Mouse (Mus musculus) erythroblast, embryonic 14.5 days (primary cell): ENCODE results near the gene Rer1. TPM values are rescaled to one million over a fixed set of nuclear protein-coding genes. Genes with fewer than 3 reads are reported as not detected.
A peak's percentile ranks its signal among the peaks of the same experiment; 100 is the strongest.

Source experiments
- H3K27me3 ChIP-seq: 2 replicates; pipeline ENCODE4 v1.6.1; 2012; ENCODE audit warnings: inconsistent platforms; ENCODE audit not compliant: control insufficient read depth
- H3K36me3 ChIP-seq: 2 replicates; pipeline ENCODE4 v1.6.1; 2012; ENCODE audit warnings: mild to moderate bottlenecking, inconsistent platforms; ENCODE audit not compliant: control insufficient read depth
- H3K4me1 ChIP-seq: 2 replicates; pipeline ENCODE4 v1.6.1; 2012; ENCODE audit warnings: inconsistent platforms; ENCODE audit not compliant: control insufficient read depth
- H3K4me3 ChIP-seq: replicated peaks from 2 replicates; pipeline ENCODE3; 2012; ENCODE audit warnings: moderate library complexity, mild to moderate bottlenecking, inconsistent platforms
- H3K9me3 ChIP-seq: 2 replicates; pipeline ENCODE4 v1.6.1; 2012; ENCODE audit warnings: low read length, inconsistent platforms, mixed read lengths; ENCODE audit not compliant: control insufficient read depth
- GATA1 ChIP-seq: IDR thresholded peaks from 2 replicates; pipeline ENCODE4 v1.6.1; 2012; ENCODE audit warnings: low read length, inconsistent platforms, mixed read lengths
- TAL1 ChIP-seq: IDR thresholded peaks from 3 replicates; pipeline ENCODE4 v1.6.1; 2012; ENCODE audit warnings: low read length, inconsistent platforms, mixed read lengths
- polyA plus RNA-seq: library from polyadenylated mRNA; stranded (reverse); fragments of >175 nt; gene quantifications from 2 replicates; pipeline ENCODE4 v1.2.3, GENCODE M21; 2012

Rer1 gene
- polyA plus RNA-seq, 1 experiment: 3.5 TPM

DNA sequence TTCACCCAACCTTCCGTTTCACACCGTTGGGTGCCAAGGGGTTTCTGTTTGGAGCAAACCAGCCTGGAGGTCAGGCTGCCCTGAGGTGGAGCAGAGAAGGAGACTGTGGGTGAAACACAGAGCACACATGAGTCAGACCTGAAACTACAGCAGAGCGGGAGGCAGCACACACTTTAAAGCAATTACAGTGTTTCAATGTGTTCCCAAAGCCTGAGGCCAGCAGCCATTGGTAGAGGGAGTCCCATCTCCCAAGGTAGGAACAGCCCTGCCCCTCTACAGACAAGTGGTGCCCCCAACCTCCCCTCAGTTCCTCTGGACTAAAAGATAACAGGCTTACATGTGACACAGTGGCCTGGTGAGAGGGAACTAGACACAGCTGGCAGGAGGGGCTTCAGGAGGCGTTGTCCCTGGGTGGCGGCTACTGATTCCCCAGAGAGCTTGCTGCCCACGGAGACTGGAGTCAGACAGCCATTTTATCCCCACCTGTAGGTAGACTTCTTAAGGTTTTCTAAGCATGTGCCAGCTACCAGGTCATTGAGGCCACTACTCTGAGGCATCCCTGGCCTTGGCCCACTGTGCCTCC, 31.3 kb upstream of the Rer1 start:
- H3K9me3 ChIP-seq: no peaks in the 10 kb centered on the region
- H3K4me3 ChIP-seq: no peak overlapping the region
- no peaks in the 10 kb centered on the region for H3K27me3 ChIP-seq
- no peaks in the 10 kb centered on the region for H3K36me3 ChIP-seq
- peaks cover 48% of the 10 kb centered on the region for H3K4me1 ChIP-seq
- TF ChIP-seq GATA1 (no peak), TAL1 (0 out of 3 replicates have a peak, but pooled peaks have one; percentile 15)

DNA sequence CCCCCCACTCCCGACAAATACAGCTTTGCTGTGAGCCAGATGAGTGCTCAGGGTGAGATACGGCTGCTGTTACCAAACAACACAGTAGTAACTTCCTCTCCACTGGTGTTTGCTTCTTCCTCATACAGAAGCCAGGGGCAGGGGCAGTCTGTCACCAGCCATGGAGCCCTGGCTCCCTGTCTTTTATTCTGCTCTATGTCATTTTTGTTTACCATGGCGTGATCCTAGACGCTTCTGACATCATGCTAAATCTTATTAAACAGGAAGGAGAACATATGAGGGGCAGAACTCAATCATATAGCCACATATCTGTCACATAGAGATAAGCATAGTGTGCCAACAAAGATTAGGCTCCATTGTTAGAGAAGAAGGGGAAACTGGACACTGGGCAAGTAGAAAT, 30.4 kb upstream of the Rer1 start:
- Histone ChIP-seq H3K36me3 (no peaks in the 10 kb centered on the region), H3K27me3 (no peaks in the 10 kb centered on the region), H3K9me3 (no peaks in the 10 kb centered on the region), H3K4me3 (no peak overlapping the region), H3K4me1 (peaks cover 46% of the 10 kb centered on the region)
- no peak for TF ChIP-seq GATA1
- TF ChIP-seq TAL1: no peak

- no peaks in the 10 kb centered on the region for H3K9me3 ChIP-seq
- no peaks in the 10 kb centered on the region for H3K27me3 ChIP-seq
- no peak for TF ChIP-seq TAL1
- TF ChIP-seq GATA1: no peak
- peaks cover 27% of the 10 kb centered on the region for H3K4me1 ChIP-seq
- H3K36me3 ChIP-seq: no peaks in the 10 kb centered on the region
- H3K4me3 ChIP-seq: no peak overlapping the region
Observed at GRCm38 (mm10) chr4:155113766-155114410, 27.7 kb upstream of the Rer1 start.

GRCm38 (mm10) chr4:155109471-155109870, 23.3 kb upstream of the Rer1 start:
- TF ChIP-seq TAL1: no peak
- no peak for TF ChIP-seq GATA1
- Histone ChIP-seq H3K36me3 (no peaks in the 10 kb centered on the region), H3K9me3 (no peaks in the 10 kb centered on the region), H3K4me1 (peaks cover 13% of the 10 kb centered on the region), H3K27me3 (no peaks in the 10 kb centered on the region), H3K4me3 (no peak overlapping the region)

DNA sequence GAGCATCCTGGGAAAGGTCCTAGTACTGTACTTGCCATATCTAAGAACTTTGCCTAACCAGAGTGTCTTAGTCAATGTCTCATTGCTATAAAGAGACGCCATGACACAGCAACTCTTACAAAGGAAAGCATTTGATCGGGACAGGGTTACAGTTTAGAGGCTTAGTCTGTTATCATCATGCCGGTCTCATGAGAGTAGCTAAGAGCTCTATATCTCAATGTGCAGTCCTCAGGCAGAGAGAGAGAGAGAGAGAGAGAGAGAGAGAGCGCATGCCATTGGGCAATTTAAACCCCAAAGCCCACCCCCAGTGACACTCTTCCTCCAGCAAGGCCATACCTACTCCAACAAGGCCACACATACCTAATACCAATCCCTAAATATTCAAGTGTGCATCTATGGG, 21.7 kb upstream of the Rer1 start:
- Histone ChIP-seq H3K4me3 (no peak overlapping the region), H3K4me1 (peaks cover 10% of the 10 kb centered on the region), H3K9me3 (no peaks in the 10 kb centered on the region), H3K36me3 (no peaks in the 10 kb centered on the region), H3K27me3 (no peaks in the 10 kb centered on the region)
- TF ChIP-seq GATA1 (no peak), TAL1 (no peak)

GRCm38 (mm10) chr4:155098572-155098971, 12.4 kb upstream of the Rer1 start:
- TF ChIP-seq TAL1: no peak
- no peak for TF ChIP-seq GATA1
- no peaks in the 10 kb centered on the region for H3K27me3 ChIP-seq
- no peaks in the 10 kb centered on the region for H3K36me3 ChIP-seq
- H3K4me3 ChIP-seq: no peak overlapping the region
- H3K4me1 ChIP-seq: no peaks in the 10 kb centered on the region
- no peaks in the 10 kb centered on the region for H3K9me3 ChIP-seq

DNA sequence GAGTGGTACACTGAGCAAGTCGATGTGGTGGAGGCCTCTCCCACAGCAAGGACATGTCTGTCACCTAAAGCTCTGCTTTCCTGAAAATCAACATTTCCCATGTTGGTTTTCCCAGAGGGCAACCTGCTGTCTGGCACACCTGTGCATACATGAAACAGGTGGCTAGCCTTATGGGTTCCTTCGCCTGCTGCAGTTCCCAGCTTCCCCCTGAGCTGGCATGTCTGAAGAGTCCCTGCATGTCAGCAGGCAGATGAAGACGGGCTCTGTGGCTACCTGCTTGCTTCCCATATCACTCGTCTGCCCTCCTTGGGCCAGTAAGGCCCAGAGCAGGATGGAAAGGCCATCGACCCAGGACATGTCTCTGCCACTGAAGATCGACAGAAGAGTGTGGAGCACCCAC, 11.3 kb upstream of the Rer1 start:
- H3K4me1 ChIP-seq: no peaks in the 10 kb centered on the region
- H3K9me3 ChIP-seq: no peaks in the 10 kb centered on the region
- peaks cover 7% of the 10 kb centered on the region for H3K36me3 ChIP-seq
- no peaks in the 10 kb centered on the region for H3K27me3 ChIP-seq
- TF ChIP-seq GATA1 (no peak), TAL1 (no peak)
- no peak overlapping the region for H3K4me3 ChIP-seq

DNA sequence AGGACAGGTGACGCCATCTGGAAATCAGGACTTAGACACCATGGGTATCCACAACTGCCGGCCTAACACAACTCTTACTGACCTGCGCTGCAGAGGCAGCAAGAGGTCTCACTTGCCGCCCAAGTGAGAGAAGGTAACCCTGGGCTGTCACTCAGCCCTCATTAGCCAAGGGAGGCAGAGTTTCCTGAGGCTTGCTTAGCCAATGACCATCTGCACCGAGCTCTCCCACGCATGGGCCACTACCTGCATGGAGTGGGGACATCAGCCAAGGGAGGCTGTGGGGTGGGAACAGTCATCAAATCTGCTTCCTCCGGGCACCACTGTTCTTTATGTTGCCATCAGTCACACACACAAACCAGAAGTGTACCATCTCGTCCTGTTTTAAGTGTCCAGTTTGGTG, 9.8 kb upstream of the Rer1 start:
- no peak overlapping the region for H3K4me3 ChIP-seq
- no peaks in the 10 kb centered on the region for H3K27me3 ChIP-seq
- no peaks in the 10 kb centered on the region for H3K9me3 ChIP-seq
- H3K36me3 ChIP-seq: peaks cover 12% of the 10 kb centered on the region
- H3K4me1 ChIP-seq: no peaks in the 10 kb centered on the region; the same call in 1 of the 2 replicates
- no peak for TF ChIP-seq TAL1
- TF ChIP-seq GATA1: no peak

- Histone ChIP-seq H3K4me3 (no peak overlapping the region), H3K36me3 (peaks cover 12% of the 10 kb centered on the region), H3K27me3 (no peaks in the 10 kb centered on the region), H3K4me1 (no peaks in the 10 kb centered on the region; the same call in 1 of the 2 replicates), H3K9me3 (no peaks in the 10 kb centered on the region)
- TF ChIP-seq GATA1 (no peak), TAL1 (no peak)
Observed at GRCm38 (mm10) chr4:155095238-155095900, 9.2 kb upstream of the Rer1 start.
